Mouse (Mus musculus): ENCODE measurements around the gene Tmcc3. TPM values are rescaled to one million over a fixed set of nuclear protein-coding genes. Genes with fewer than 3 reads are reported as not detected.
A peak's percentile ranks its signal among the peaks of the same experiment; 100 is the strongest.

Gene Tmcc3
- total RNA-seq, 2 experiments from 2014 or later = 23.1 to 23.6 TPM

GRCm38 (mm10) chr10:94408356-94409146 is 96.8 kb downstream of the Tmcc3 start:
- intact Hi-C loops (cut with DNase I) = loop anchor here (1.0 to 2.0 kb wide), 3 partner anchors 108 to 201 kb away; no protein-coding TSS in a partner anchor
- DNase-seq (ENCODE audit: low spot score in 2 of 2) = peak; percentile 88 to 90

- DNase-seq (ENCODE audit: low spot score in 2 of 2) = peak; percentile 43 to 87
- intact Hi-C loops (cut with DNase I) = loop anchor here (2.0 kb wide), 1 partner anchor 199 kb away; no protein-coding TSS in a partner anchor
Measured at GRCm38 (mm10) chr10:94409661-94410060, 97.9 kb downstream of the Tmcc3 start.

GRCm38 (mm10) chr10:94411594-94411993 is 99.8 kb downstream of the Tmcc3 start:
- no peak for DNase-seq (ENCODE audit: low spot score in 2 of 2)
- intact Hi-C loops (cut with DNase I) = no loop called here

GRCm38 (mm10) chr10:94413770-94414651 is 102.3 kb downstream of the Tmcc3 start:
- intact Hi-C loops (cut with DNase I) = no loop called here

GRCm38 (mm10) chr10:94415950-94416844 is 104.4 kb downstream of the Tmcc3 start:
- DNase-seq (ENCODE audit: low spot score in 2 of 2) = no peak
- intact Hi-C loops (cut with DNase I) = no loop called here

More at GRCm38 (mm10) chr10:94413770-94414651, 102.3 kb downstream of the Tmcc3 start:
- DNase-seq (ENCODE audit: low spot score in 2 of 2) = peak; percentile 23 to 25

- intact Hi-C loops (cut with DNase I) = no loop called here
- no peak for DNase-seq (ENCODE audit: low spot score in 2 of 2)
Measured at GRCm38 (mm10) chr10:94417643-94418042, 105.9 kb downstream of the Tmcc3 start.

GRCm38 (mm10) chr10:94426000-94426920 is 114.5 kb downstream of the Tmcc3 start:
- DNase-seq (ENCODE audit: low spot score in 2 of 2) = peak; percentile 64 to 70
- intact Hi-C loops (cut with DNase I) = loop anchor here (2.0 kb wide), 1 partner anchor 89 kb away; no protein-coding TSS in a partner anchor

- no peak for DNase-seq (ENCODE audit: low spot score in 2 of 2)
- intact Hi-C loops (cut with DNase I) = loop anchor here (2.0 kb wide), 1 partner anchor 88 kb away; no protein-coding TSS in a partner anchor
Measured at GRCm38 (mm10) chr10:94426921-94427270, 115.1 kb downstream of the Tmcc3 start.

GRCm38 (mm10) chr10:94428186-94428942 is 116.6 kb downstream of the Tmcc3 start:
- intact Hi-C loops (cut with DNase I) = no loop called here
- DNase-seq (ENCODE audit: low spot score in 2 of 2) = no peak

- DNase-seq (ENCODE audit: low spot score in 2 of 2) = no peak
- intact Hi-C loops (cut with DNase I) = no loop called here
Measured at GRCm38 (mm10) chr10:94430566-94430965, 118.8 kb downstream of the Tmcc3 start.

GRCm38 (mm10) chr10:94432933-94433332 is 121.2 kb downstream of the Tmcc3 start:
- intact Hi-C loops (cut with DNase I) = no loop called here
- DNase-seq (ENCODE audit: low spot score in 2 of 2) = no peak

GRCm38 (mm10) chr10:94433901-94434300 is 122.2 kb downstream of the Tmcc3 start:
- intact Hi-C loops (cut with DNase I) = no loop called here
- DNase-seq (ENCODE audit: low spot score in 2 of 2) = no peak

- intact Hi-C loops (cut with DNase I) = no loop called here
Measured at GRCm38 (mm10) chr10:94442725-94443124, 131.0 kb downstream of the Tmcc3 start.

GRCm38 (mm10) chr10:94443453-94443852 is 131.7 kb downstream of the Tmcc3 start:
- no peak for DNase-seq (ENCODE audit: low spot score in 2 of 2)
- intact Hi-C loops (cut with DNase I) = no loop called here

More at GRCm38 (mm10) chr10:94442725-94443124, 131.0 kb downstream of the Tmcc3 start:
- DNase-seq (ENCODE audit: low spot score in 2 of 2) = peak; percentile 22 to 28

GRCm38 (mm10) chr10:94445192-94445591 is 133.4 kb downstream of the Tmcc3 start:
- intact Hi-C loops (cut with DNase I) = no loop called here

GRCm38 (mm10) chr10:94446379-94447008 is 134.7 kb downstream of the Tmcc3 start:
- DNase-seq (ENCODE audit: low spot score in 2 of 2) = no peak
- intact Hi-C loops (cut with DNase I) = no loop called here

More at GRCm38 (mm10) chr10:94445192-94445591, 133.4 kb downstream of the Tmcc3 start:
- no peak for DNase-seq (ENCODE audit: low spot score in 2 of 2)

GRCm38 (mm10) chr10:94449676-94450075 is 137.9 kb downstream of the Tmcc3 start:
- intact Hi-C loops (cut with DNase I) = no loop called here

More at GRCm38 (mm10) chr10:94449676-94450075, 137.9 kb downstream of the Tmcc3 start:
- no peak for DNase-seq (ENCODE audit: low spot score in 2 of 2)
